Mouse (Mus musculus) limb, embryonic 12.5 days (tissue): ENCODE data around the gene Olfr1272. TPM values are rescaled to one million over a fixed set of nuclear protein-coding genes. Genes with fewer than 3 reads are reported as not detected.
"Not testable (repeated sequence)": the region's sequence is repeated elsewhere in the genome, so short reads cannot be mapped to it uniquely, and the experiment has no call there.

Experiments
- ATAC-seq: fragments of 200-750 bp; cut with Nextera tagmentation; 2 replicates; pipeline ENCODE4 v1.8.0; 2017; ENCODE audit warnings: low read depth, moderate TSS enrichment; ENCODE audit not compliant: insufficient number of reproducible peaks, insufficient read depth, low FRiP score, low TSS enrichment
- H3K27ac ChIP-seq: fragments of 300-500 bp; sonication (generic); 2 replicates; pipeline ENCODE4 v1.5.1; 2016; ENCODE audit warnings: mild to moderate bottlenecking, moderate library complexity
- H3K27me3 ChIP-seq: fragments of 300-500 bp; sonication (generic); 2 replicates; pipeline ENCODE4 v1.6.1; 2016; ENCODE audit warnings: mild to moderate bottlenecking, moderate library complexity
- H3K36me3 ChIP-seq: fragments of 300-500 bp; sonication (generic); 2 replicates; pipeline ENCODE4 v1.6.1; 2016; ENCODE audit warnings: mild to moderate bottlenecking, moderate library complexity
- H3K4me1 ChIP-seq: fragments of 300-500 bp; sonication (generic); replicated peaks from 2 replicates; pipeline ENCODE4 v1.6.1; 2016
- H3K4me2 ChIP-seq: fragments of 300-500 bp; sonication (generic); 2 replicates; pipeline ENCODE4 v1.6.1; 2016; ENCODE audit warnings: mild to moderate bottlenecking, moderate library complexity
- H3K4me3 ChIP-seq: fragments of 300-500 bp; sonication (generic); replicated peaks from 2 replicates; pipeline ENCODE4 v1.5.1; 2016; ENCODE audit warnings: mild to moderate bottlenecking
- H3K9ac ChIP-seq: fragments of 300-500 bp; sonication (generic); replicated peaks from 2 replicates; pipeline ENCODE4 v1.6.1; 2016; ENCODE audit warnings: mild to moderate bottlenecking, moderate library complexity
- H3K9me3 ChIP-seq: fragments of 300-500 bp; sonication (generic); 2 replicates; pipeline ENCODE4 v1.6.1; 2016; ENCODE audit warnings: mild to moderate bottlenecking, moderate library complexity
- WGBS: fragments of 180-500 bp; shearing (Covaris S2); methylation state at CpG from one replicate; pipeline ENCODE4 v1.1.7; 2016; 5-methylcytosine and 5-hydroxymethylcytosine counted together
- polyA plus RNA-seq: library from polyadenylated mRNA; unstranded; fragments of >200 nt; fragmentation: Nextera tagmentation; extraction: Ambion mirVana; gene quantifications from 2 replicates; pipeline ENCODE4 v1.2.1, GENCODE M21; 2016

Gene Olfr1272
- polyA plus RNA-seq: not detected in 2 replicates

GRCm38 (mm10) chr2:90292741-90293140 lies at the start of gene Olfr1272:
Olfr1272 (minus strand) TSS chr2:90292841.
- no peaks in the 10 kb centered on the region for H3K4me1 ChIP-seq
- no peak for ATAC-seq
- 84% methylated on average over 6 of the region's 6 CpGs for WGBS
- no peak within 1 kb of the TSS for H3K9ac ChIP-seq
- H3K27me3 ChIP-seq: no peaks in the 10 kb centered on the region
- H3K27ac ChIP-seq: no peak within 1 kb of the TSS
- no peak within 1 kb of the TSS for H3K4me2 ChIP-seq
- H3K4me3 ChIP-seq: no peak within 1 kb of the TSS
- H3K9me3 ChIP-seq: no peaks in the 10 kb centered on the region
- H3K36me3 ChIP-seq: no peaks in the 10 kb centered on the region

GRCm38 (mm10) chr2:90321900-90322299 lies 29.3 kb upstream of the Olfr1272 start, which contains the start of gene Gm13769:
Gm13769 (plus strand) TSS chr2:90322200.
- not testable (repeated sequence) for H3K4me2 ChIP-seq, H3K9me3 ChIP-seq, H3K36me3 ChIP-seq, H3K27ac ChIP-seq, ATAC-seq, H3K9ac ChIP-seq, H3K4me1 ChIP-seq, H3K27me3 ChIP-seq, H3K4me3 ChIP-seq
- no CpG with 5 or more reads among the region's 6 CpGs for WGBS

- no peak for ATAC-seq
- Histone ChIP-seq H3K9ac (no peak within 1 kb of the TSS), H3K4me2 (no peak within 1 kb of the TSS), H3K36me3 (no peaks in the 10 kb centered on the region), H3K27ac (no peak within 1 kb of the TSS), H3K27me3 (no peaks in the 10 kb centered on the region), H3K4me3 (no peak within 1 kb of the TSS), H3K4me1 (no peaks in the 10 kb centered on the region), H3K9me3 (no peaks in the 10 kb centered on the region)
- 90% methylated on average over 2 of the region's 2 CpGs for WGBS
Measured at GRCm38 (mm10) chr2:90270932-90271331, 21.7 kb downstream of the Olfr1272 start, which contains the start of gene Olfr1271. Olfr1271 (minus strand) TSS chr2:90271032.

- H3K4me3 ChIP-seq: no peak within 1 kb of the TSS
- H3K9ac ChIP-seq: no peak within 1 kb of the TSS
- no peak within 1 kb of the TSS for H3K4me2 ChIP-seq
- no peak for ATAC-seq
- H3K4me1 ChIP-seq: no peaks in the 10 kb centered on the region
- H3K27ac ChIP-seq: no peak within 1 kb of the TSS
- H3K9me3 ChIP-seq: no peaks in the 10 kb centered on the region
- H3K36me3 ChIP-seq: no peaks in the 10 kb centered on the region
- H3K27me3 ChIP-seq: no peaks in the 10 kb centered on the region
- WGBS: 89% methylated on average over 4 of the region's 4 CpGs
Measured at GRCm38 (mm10) chr2:90257492-90257891, 35.1 kb downstream of the Olfr1272 start, which contains the start of gene Olfr142. Olfr142 (minus strand) TSS chr2:90257592.

Other genes with a start within 250 kb of the Olfr1272 start
- not detected in 2 replicates for gene Olfr140, start 229.2 kb downstream of the Olfr1272 start, polyA plus RNA-seq
- gene Olfr1269, start 171.4 kb downstream of the Olfr1272 start, polyA plus RNA-seq: not detected in 2 replicates
- gene Olfr32, start 150.5 kb downstream of the Olfr1272 start, polyA plus RNA-seq: not detected in 2 replicates
- not detected in 2 replicates for gene Olfr1270, start 139.8 kb downstream of the Olfr1272 start, polyA plus RNA-seq
- not detected in 2 replicates for gene Olfr1506, start 68.3 kb downstream of the Olfr1272 start, polyA plus RNA-seq
- not detected in 2 replicates for gene Olfr142, start 35.2 kb downstream of the Olfr1272 start, polyA plus RNA-seq
- not detected in 2 replicates for gene Olfr1271, start 21.8 kb downstream of the Olfr1272 start, polyA plus RNA-seq
- not detected in 2 replicates for gene Gm13769, start 29.4 kb upstream of the Olfr1272 start, polyA plus RNA-seq
- gene Olfr1274-ps, start 105.8 kb upstream of the Olfr1272 start, polyA plus RNA-seq: not detected in 2 replicates